Mouse (Mus musculus): ENCODE results near the gene Pcbp3.
"Not testable (repeated sequence)": the region's sequence is repeated elsewhere in the genome, so short reads cannot be mapped to it uniquely, and the experiment has no call there.

The Pcbp3 gene

GRCm38 (mm10) chr10:76798751-76799585 is 162.7 kb downstream of the Pcbp3 start:
- no peak for DNase-seq

GRCm38 (mm10) chr10:76794102-76794501 is 167.6 kb downstream of the Pcbp3 start:
- peak; percentile 82 to 88 for DNase-seq

- peak; percentile 76 to 81 for DNase-seq
Observed at GRCm38 (mm10) chr10:76791475-76791874, 170.2 kb downstream of the Pcbp3 start.

- peak; percentile 79 to 82 for DNase-seq
Observed at GRCm38 (mm10) chr10:76789885-76790284, 171.8 kb downstream of the Pcbp3 start.

GRCm38 (mm10) chr10:76785312-76785711 is 176.4 kb downstream of the Pcbp3 start:
- no peak for DNase-seq

- peak; percentile 45 to 53 for DNase-seq
Observed at GRCm38 (mm10) chr10:76779225-76779624, 182.5 kb downstream of the Pcbp3 start.

GRCm38 (mm10) chr10:76771624-76772023 is 190.1 kb downstream of the Pcbp3 start:
- no peak for DNase-seq

- no peak for DNase-seq
Observed at GRCm38 (mm10) chr10:76771086-76771485, 190.6 kb downstream of the Pcbp3 start.

- no peak for DNase-seq
Observed at GRCm38 (mm10) chr10:76769581-76769980, 192.1 kb downstream of the Pcbp3 start.

GRCm38 (mm10) chr10:76766196-76766595 is 195.5 kb downstream of the Pcbp3 start:
- no peak for DNase-seq

- no peak for DNase-seq
Observed at GRCm38 (mm10) chr10:76764927-76765326, 196.8 kb downstream of the Pcbp3 start.

- no peak for DNase-seq
Observed at GRCm38 (mm10) chr10:76763016-76763415, 198.7 kb downstream of the Pcbp3 start.

GRCm38 (mm10) chr10:76762411-76762810 is 199.3 kb downstream of the Pcbp3 start:
- DNase-seq, result peak in 1 of 2 experiments; percentile 41

GRCm38 (mm10) chr10:76759878-76760277 is 201.8 kb downstream of the Pcbp3 start:
- DNase-seq, result peak in 1 of 2 experiments; percentile 1

- peak in 1 of 2 experiments; percentile 1 for DNase-seq
Observed at GRCm38 (mm10) chr10:76753640-76754039, 208.0 kb downstream of the Pcbp3 start.

- DNase-seq, result not testable (repeated sequence)
Observed at GRCm38 (mm10) chr10:76744267-76744666, 217.4 kb downstream of the Pcbp3 start.

- no peak for DNase-seq
Observed at GRCm38 (mm10) chr10:76736764-76737163, 224.9 kb downstream of the Pcbp3 start.

GRCm38 (mm10) chr10:76734979-76735378 is 226.7 kb downstream of the Pcbp3 start:
- peak; percentile 91 to 92 for DNase-seq

- DNase-seq, result no peak
Observed at GRCm38 (mm10) chr10:76733677-76734068, 228.0 kb downstream of the Pcbp3 start.

GRCm38 (mm10) chr10:76732881-76733676 is 228.6 kb downstream of the Pcbp3 start:
- peak; percentile 75 to 90 for DNase-seq

GRCm38 (mm10) chr10:76732391-76732790 is 229.3 kb downstream of the Pcbp3 start:
- DNase-seq, result no peak

GRCm38 (mm10) chr10:76731621-76732239 is 230.0 kb downstream of the Pcbp3 start:
- DNase-seq, result no peak
